Mouse (Mus musculus): ENCODE data around the gene Adam19. TPM values are rescaled to one million over a fixed set of nuclear protein-coding genes. Genes with fewer than 3 reads are reported as not detected.
A peak's percentile ranks its signal among the peaks of the same experiment; 100 is the strongest.

The Adam19 gene
- polyA plus RNA-seq, 1 experiment from 2014 or later: 24.7 TPM

DNA sequence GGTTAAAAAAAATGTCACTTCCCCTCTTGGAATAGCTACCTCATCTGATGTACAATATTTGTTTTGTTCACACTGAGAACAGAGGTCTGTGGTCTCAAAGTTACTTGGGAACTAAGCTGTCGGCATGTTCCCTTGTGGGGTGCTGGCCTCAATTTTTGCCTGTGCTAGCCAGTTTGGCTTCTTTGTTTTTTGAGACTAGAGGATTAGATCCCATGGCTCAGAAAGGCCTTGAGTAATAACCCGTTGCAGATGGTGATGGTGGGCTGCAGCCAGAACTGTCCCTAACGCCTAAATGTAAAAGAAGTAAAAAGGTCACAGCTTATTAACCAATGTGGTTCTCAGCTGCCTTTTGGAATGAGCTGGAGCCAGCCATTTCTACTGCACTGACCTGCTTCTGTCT is 57.4 kb downstream of the Adam19 start:
- no peak for ATAC-seq (ENCODE audit: extremely low read depth, insufficient number of reproducible peaks, low FRiP score, low TSS enrichment)
- H3K9ac ChIP-seq: no peak overlapping the region
- H3K36me3 ChIP-seq: peaks cover 76% of the 10 kb centered on the region
- H3K4me3 ChIP-seq: no peak overlapping the region
- H3K4me1 ChIP-seq: peaks cover 20% of the 10 kb centered on the region
- H3K27ac ChIP-seq (replicated peaks): no peak overlapping the region
- H3K9me3 ChIP-seq: no peaks in the 10 kb centered on the region
- 77% methylated on average over 3 of the region's 3 CpGs for WGBS
- no peaks in the 10 kb centered on the region for H3K27me3 ChIP-seq (replicated peaks)
- no peak overlapping the region for H3K4me2 ChIP-seq

- H3K27me3 ChIP-seq (replicated peaks): no peaks in the 10 kb centered on the region
- 86% methylated on average over 7 of the region's 7 CpGs for WGBS
- H3K9ac ChIP-seq: no peak overlapping the region
- H3K4me1 ChIP-seq: peaks cover 19% of the 10 kb centered on the region
- H3K36me3 ChIP-seq: peaks cover 84% of the 10 kb centered on the region
- ATAC-seq (ENCODE audit: extremely low read depth, insufficient number of reproducible peaks, low FRiP score, low TSS enrichment): no peak
- H3K4me2 ChIP-seq: no peak overlapping the region
- H3K4me3 ChIP-seq: no peak overlapping the region
- H3K9me3 ChIP-seq: no peaks in the 10 kb centered on the region
- H3K27ac ChIP-seq (replicated peaks): no peak overlapping the region
Observed at GRCm38 (mm10) chr11:46114221-46114620, 58.4 kb downstream of the Adam19 start.

DNA sequence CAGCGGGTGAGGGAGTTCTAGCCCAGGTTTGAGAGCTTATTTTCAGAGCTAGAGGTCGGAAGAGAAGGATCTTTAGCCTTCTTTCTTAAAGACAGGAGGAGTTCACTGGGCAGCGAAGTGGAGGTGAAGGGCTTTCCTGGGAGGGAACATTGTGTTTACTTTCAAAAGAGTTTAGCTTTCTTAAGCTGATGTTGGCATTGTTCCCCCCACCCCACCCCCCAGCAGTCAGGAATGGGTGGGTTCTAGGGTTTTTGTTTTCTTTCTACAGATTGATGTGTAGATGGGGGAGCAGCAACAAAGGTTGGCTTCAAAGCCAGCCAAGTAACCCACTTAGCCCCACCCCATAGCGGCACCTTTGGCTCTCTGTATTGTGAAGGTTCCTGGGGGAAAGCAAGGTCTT is 59.2 kb downstream of the Adam19 start:
- Histone ChIP-seq H3K27ac (replicated peaks) (no peak overlapping the region), H3K27me3 (replicated peaks) (no peaks in the 10 kb centered on the region), H3K36me3 (peaks cover 88% of the 10 kb centered on the region), H3K4me1 (peaks cover 11% of the 10 kb centered on the region), H3K4me2 (no peak overlapping the region), H3K4me3 (no peak overlapping the region), H3K9me3 (no peaks in the 10 kb centered on the region), H3K9ac (no peak overlapping the region)
- no peak for ATAC-seq (ENCODE audit: extremely low read depth, insufficient number of reproducible peaks, low FRiP score, low TSS enrichment)
- 83% methylated on average over 4 of the region's 4 CpGs for whole genome bisulfite sequencing

GRCm38 (mm10) chr11:46115411-46116173 is 59.8 kb downstream of the Adam19 start:
- H3K27ac ChIP-seq (replicated peaks): no peak overlapping the region
- no peaks in the 10 kb centered on the region for H3K9me3 ChIP-seq
- WGBS: 75% methylated on average over 9 of the region's 9 CpGs
- no peak overlapping the region for H3K4me2 ChIP-seq
- H3K27me3 ChIP-seq (replicated peaks): no peaks in the 10 kb centered on the region
- peaks cover 5% of the 10 kb centered on the region for H3K4me1 ChIP-seq
- H3K9ac ChIP-seq: no peak overlapping the region
- H3K4me3 ChIP-seq: no peak overlapping the region
- peaks cover 91% of the 10 kb centered on the region for H3K36me3 ChIP-seq
- ATAC-seq (ENCODE audit: extremely low read depth, insufficient number of reproducible peaks, low FRiP score, low TSS enrichment): no peak

GRCm38 (mm10) chr11:46116510-46116909 is 60.7 kb downstream of the Adam19 start:
- H3K36me3 ChIP-seq: peaks cover 93% of the 10 kb centered on the region
- no peak overlapping the region for H3K9ac ChIP-seq
- no peak overlapping the region for H3K27ac ChIP-seq (replicated peaks)
- 84% methylated on average over 2 of the region's 2 CpGs for WGBS
- H3K27me3 ChIP-seq (replicated peaks): no peaks in the 10 kb centered on the region
- no peak for ATAC-seq (ENCODE audit: extremely low read depth, insufficient number of reproducible peaks, low FRiP score, low TSS enrichment)
- H3K4me2 ChIP-seq: no peak overlapping the region
- no peaks in the 10 kb centered on the region for H3K9me3 ChIP-seq
- no peak overlapping the region for H3K4me3 ChIP-seq
- H3K4me1 ChIP-seq: peaks cover 4% of the 10 kb centered on the region

DNA sequence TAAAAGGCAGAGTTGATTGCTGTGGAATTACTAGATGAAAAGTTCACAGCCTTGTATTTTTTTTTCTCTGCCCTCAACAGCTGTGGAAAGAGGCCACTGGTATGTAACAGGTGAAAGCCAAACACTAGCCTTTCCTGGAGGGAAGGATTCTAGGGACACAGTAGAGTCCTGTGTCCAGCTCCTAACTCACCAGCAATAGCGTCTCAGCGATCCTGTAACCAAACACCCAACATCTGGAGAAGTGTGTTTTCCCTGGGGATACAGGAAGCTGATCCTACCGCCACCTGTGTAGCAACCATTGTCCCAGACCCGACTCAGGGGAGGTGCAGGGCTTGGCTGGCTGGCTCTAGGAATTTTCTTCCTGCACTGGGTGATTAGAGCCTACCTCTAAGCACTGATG is 63.8 kb downstream of the Adam19 start:
- no peak overlapping the region for H3K4me2 ChIP-seq
- H3K9ac ChIP-seq: no peak overlapping the region
- peaks cover 98% of the 10 kb centered on the region for H3K36me3 ChIP-seq
- peaks cover 8% of the 10 kb centered on the region for H3K4me1 ChIP-seq
- no peak for ATAC-seq (ENCODE audit: extremely low read depth, insufficient number of reproducible peaks, low FRiP score, low TSS enrichment)
- no peak overlapping the region for H3K4me3 ChIP-seq
- H3K27ac ChIP-seq (replicated peaks): 0 out of 2 replicates have a peak overlapping the region, but pooled peaks have one; percentile 24
- WGBS: 55% methylated on average over 4 of the region's 4 CpGs
- H3K27me3 ChIP-seq (replicated peaks): no peaks in the 10 kb centered on the region
- no peaks in the 10 kb centered on the region for H3K9me3 ChIP-seq

DNA sequence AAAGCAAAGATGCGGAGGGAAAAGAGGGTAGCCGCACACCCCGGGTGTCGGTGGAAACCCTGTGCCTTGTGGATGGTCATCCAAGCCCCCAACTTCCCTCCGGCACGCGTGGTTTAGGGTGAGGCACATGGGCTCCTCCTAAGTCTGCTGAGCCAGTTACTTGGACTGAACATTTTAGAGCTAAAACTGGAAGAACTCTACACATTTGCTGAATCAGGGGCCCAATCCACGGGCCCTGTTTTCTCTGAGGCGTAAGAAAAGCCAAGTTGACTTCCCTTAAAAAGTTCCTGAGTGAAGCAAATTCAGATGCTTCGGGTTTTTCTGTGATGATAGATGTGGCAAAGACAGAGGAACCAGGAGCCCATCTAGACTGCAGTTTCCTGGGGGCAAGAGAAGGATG is 64.3 kb downstream of the Adam19 start:
- peaks cover 99% of the 10 kb centered on the region for H3K36me3 ChIP-seq
- no peak overlapping the region for H3K4me2 ChIP-seq
- H3K4me3 ChIP-seq: no peak overlapping the region
- H3K9ac ChIP-seq: no peak overlapping the region
- no peaks in the 10 kb centered on the region for H3K27me3 ChIP-seq (replicated peaks)
- ATAC-seq (ENCODE audit: extremely low read depth, insufficient number of reproducible peaks, low FRiP score, low TSS enrichment): no peak
- no peak overlapping the region for H3K27ac ChIP-seq (replicated peaks)
- WGBS: 82% methylated on average over 10 of the region's 10 CpGs
- no peaks in the 10 kb centered on the region for H3K9me3 ChIP-seq
- H3K4me1 ChIP-seq: peaks cover 8% of the 10 kb centered on the region

DNA sequence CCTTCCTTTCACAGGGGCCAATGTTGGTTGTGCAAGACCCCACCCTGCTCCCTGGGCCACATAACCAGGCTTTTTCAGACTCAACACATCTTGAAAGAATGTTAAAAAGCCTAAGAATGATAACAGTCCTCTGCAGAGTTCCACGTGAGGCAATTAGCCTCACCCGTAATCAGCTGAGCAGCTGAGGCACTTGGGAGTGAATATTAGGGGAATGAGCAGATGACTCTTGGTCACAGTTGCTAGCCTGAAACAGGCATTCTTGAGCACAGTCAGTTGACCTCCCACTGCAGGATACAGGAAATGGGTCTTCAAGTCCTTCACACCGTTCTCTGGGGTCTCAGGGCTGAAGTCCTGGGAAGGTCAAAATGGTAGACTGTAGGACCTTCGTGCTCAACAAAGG is 65.9 kb downstream of the Adam19 start:
- Histone ChIP-seq H3K9ac (no peak overlapping the region), H3K9me3 (no peaks in the 10 kb centered on the region), H3K4me2 (no peak overlapping the region), H3K4me1 (peaks cover 8% of the 10 kb centered on the region), H3K27ac (replicated peaks) (peak overlapping the region; percentile 45; the same call in 1 of the 2 replicates), H3K27me3 (replicated peaks) (no peaks in the 10 kb centered on the region), H3K36me3 (peaks cover 97% of the 10 kb centered on the region), H3K4me3 (no peak overlapping the region)
- no peak for ATAC-seq (ENCODE audit: extremely low read depth, insufficient number of reproducible peaks, low FRiP score, low TSS enrichment)
- 67% methylated on average over 4 of the region's 4 CpGs for WGBS

GRCm38 (mm10) chr11:46122875-46123274 is 67.1 kb downstream of the Adam19 start:
- Histone ChIP-seq H3K9ac (no peak overlapping the region), H3K27me3 (replicated peaks) (no peaks in the 10 kb centered on the region), H3K4me2 (no peak overlapping the region), H3K4me3 (no peak overlapping the region), H3K4me1 (peaks cover 12% of the 10 kb centered on the region), H3K27ac (replicated peaks) (no peak overlapping the region), H3K9me3 (no peaks in the 10 kb centered on the region), H3K36me3 (peaks cover 99% of the 10 kb centered on the region)
- WGBS: 86% methylated on average over 4 of the region's 4 CpGs
- no peak for ATAC-seq (ENCODE audit: extremely low read depth, insufficient number of reproducible peaks, low FRiP score, low TSS enrichment)

GRCm38 (mm10) chr11:46123328-46123866 is 67.6 kb downstream of the Adam19 start:
- Histone ChIP-seq H3K4me1 (peaks cover 12% of the 10 kb centered on the region), H3K4me2 (no peak overlapping the region), H3K27me3 (replicated peaks) (no peaks in the 10 kb centered on the region), H3K27ac (replicated peaks) (no peak overlapping the region), H3K9ac (no peak overlapping the region), H3K36me3 (peaks cover 99% of the 10 kb centered on the region), H3K4me3 (no peak overlapping the region), H3K9me3 (no peaks in the 10 kb centered on the region)
- no peak for ATAC-seq (ENCODE audit: extremely low read depth, insufficient number of reproducible peaks, low FRiP score, low TSS enrichment)
- 90% methylated on average over 8 of the region's 8 CpGs for WGBS

DNA sequence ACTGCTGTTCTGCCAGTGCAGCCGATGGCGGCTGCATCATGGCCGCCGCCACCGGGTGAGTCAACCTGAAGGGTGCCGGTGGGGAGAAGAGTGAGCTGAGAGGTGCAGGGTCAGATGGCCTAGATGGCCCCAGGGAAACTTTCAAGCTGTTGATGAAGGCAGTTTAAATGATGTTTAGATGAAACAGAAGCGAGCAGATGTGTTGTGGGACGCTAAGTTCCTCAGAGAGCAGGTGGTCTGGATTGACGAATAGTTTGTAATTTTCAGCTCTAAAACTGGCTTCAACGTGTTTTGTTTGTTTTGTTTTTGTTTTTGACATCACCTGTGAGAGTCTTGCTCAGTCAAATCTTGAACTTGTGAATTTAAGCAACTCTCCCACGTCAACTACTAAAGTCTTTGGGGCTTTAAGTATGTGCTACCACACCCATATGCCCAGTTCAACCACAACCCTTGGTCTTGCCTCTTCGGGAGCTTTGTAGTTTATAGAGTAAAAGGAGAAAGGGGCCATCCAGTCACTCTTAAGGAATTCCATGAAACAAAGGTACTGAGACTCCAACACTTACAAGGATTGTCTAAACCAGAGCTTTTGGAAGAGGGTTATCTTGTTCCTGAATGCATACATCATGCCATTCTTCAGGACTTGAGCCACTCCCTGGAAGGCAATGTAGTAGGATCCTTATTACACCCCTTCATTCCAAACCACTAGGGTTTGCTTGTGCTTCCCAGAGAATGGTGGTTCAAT is 69.5 kb downstream of the Adam19 start:
- H3K36me3 ChIP-seq: peaks cover 93% of the 10 kb centered on the region
- H3K9ac ChIP-seq: no peak overlapping the region
- 88% methylated on average over 12 of the region's 12 CpGs for whole genome bisulfite sequencing
- no peak for ATAC-seq (ENCODE audit: extremely low read depth, insufficient number of reproducible peaks, low FRiP score, low TSS enrichment)
- no peaks in the 10 kb centered on the region for H3K9me3 ChIP-seq
- H3K27me3 ChIP-seq (replicated peaks): no peaks in the 10 kb centered on the region
- no peak overlapping the region for H3K27ac ChIP-seq (replicated peaks)
- H3K4me2 ChIP-seq: no peak overlapping the region
- no peak overlapping the region for H3K4me3 ChIP-seq
- H3K4me1 ChIP-seq: peaks cover 17% of the 10 kb centered on the region
